Mouse (Mus musculus) hindbrain, postnatal 0 days (tissue): ENCODE data around the gene Il6ra. TPM values are rescaled to one million over a fixed set of nuclear protein-coding genes. Genes with fewer than 3 reads are reported as not detected.

Experiments used
- ATAC-seq: fragments of 200-750 bp; cut with Nextera tagmentation; 2 replicates; pipeline ENCODE4 v1.8.0; 2017; ENCODE audit warnings: mild to moderate bottlenecking, moderate TSS enrichment, moderate library complexity
- DNase-seq: peaks from one replicate; pipeline ENCODE4 v3.0.0-alpha.2; 2015; ENCODE audit warnings: low spot score
- H3K27ac ChIP-seq: fragments of 300-500 bp; sonication (generic); 2 replicates; pipeline ENCODE4 v1.5.1; 2014; ENCODE audit warnings: mild to moderate bottlenecking
- H3K27me3 ChIP-seq: fragments of 300-500 bp; sonication (generic); 2 replicates; pipeline ENCODE4 v1.6.1; 2014; ENCODE audit warnings: low read length, mixed read lengths; ENCODE audit not compliant: insufficient read depth
- H3K36me3 ChIP-seq: fragments of 300-500 bp; sonication (generic); 2 replicates; pipeline ENCODE4 v1.6.1; 2014; ENCODE audit warnings: low read length, mixed read lengths; ENCODE audit not compliant: insufficient read depth
- H3K4me1 ChIP-seq: fragments of 300-500 bp; sonication (generic); 2 replicates; pipeline ENCODE4 v1.6.1; 2014; ENCODE audit warnings: antibody characterized with exemption, low read length, mixed read lengths; ENCODE audit not compliant: insufficient read depth
- H3K4me2 ChIP-seq: fragments of 300-500 bp; sonication (generic); 2 replicates; pipeline ENCODE4 v1.6.1; 2014; ENCODE audit warnings: low read depth, mild to moderate bottlenecking, low read length, moderate library complexity, mixed read lengths
- H3K4me3 ChIP-seq: fragments of 300-500 bp; sonication (generic); 2 replicates; pipeline ENCODE4 v1.5.1; 2014; ENCODE audit warnings: low read length
- H3K9ac ChIP-seq: fragments of 300-500 bp; sonication (generic); replicated peaks from 2 replicates; pipeline ENCODE4 v1.6.1; 2014; ENCODE audit warnings: mild to moderate bottlenecking, low read length, moderate library complexity, mixed read lengths
- H3K9me3 ChIP-seq: fragments of 300-500 bp; sonication (generic); 2 replicates; pipeline ENCODE4 v1.6.1; 2016; ENCODE audit warnings: low read length, mixed read lengths
- CTCF ChIP-seq: IDR thresholded peaks from 2 replicates; pipeline ENCODE4 v1.5.1; 2016; ENCODE audit warnings: antibody characterized with exemption, control low read depth, low read depth
- WGBS: fragments of 180-500 bp; shearing (Covaris S2); extraction: QIAGEN DNeasy Blood & Tissue Kit; methylation state at CpG from one replicate; pipeline ENCODE4 v1.1.7; 2014; 5-methylcytosine and 5-hydroxymethylcytosine counted together
- polyA plus RNA-seq: library from polyadenylated mRNA; unstranded; fragments of >200 nt; fragmentation: Nextera tagmentation; extraction: Ambion mirVana; gene quantifications from 2 replicates; pipeline ENCODE4 v1.2.1, GENCODE M21; 2015
- total RNA-seq: library from RNA; depleted of rRNA; stranded (reverse); fragments of >200 nt; gene quantifications from 2 replicates; pipeline ENCODE4 v1.2.3, GENCODE M21; 2014

The Il6ra gene
- total and polyA plus RNA-seq, 2 experiments from 2014 or later: 1.8 to 2.4 TPM

DNA sequence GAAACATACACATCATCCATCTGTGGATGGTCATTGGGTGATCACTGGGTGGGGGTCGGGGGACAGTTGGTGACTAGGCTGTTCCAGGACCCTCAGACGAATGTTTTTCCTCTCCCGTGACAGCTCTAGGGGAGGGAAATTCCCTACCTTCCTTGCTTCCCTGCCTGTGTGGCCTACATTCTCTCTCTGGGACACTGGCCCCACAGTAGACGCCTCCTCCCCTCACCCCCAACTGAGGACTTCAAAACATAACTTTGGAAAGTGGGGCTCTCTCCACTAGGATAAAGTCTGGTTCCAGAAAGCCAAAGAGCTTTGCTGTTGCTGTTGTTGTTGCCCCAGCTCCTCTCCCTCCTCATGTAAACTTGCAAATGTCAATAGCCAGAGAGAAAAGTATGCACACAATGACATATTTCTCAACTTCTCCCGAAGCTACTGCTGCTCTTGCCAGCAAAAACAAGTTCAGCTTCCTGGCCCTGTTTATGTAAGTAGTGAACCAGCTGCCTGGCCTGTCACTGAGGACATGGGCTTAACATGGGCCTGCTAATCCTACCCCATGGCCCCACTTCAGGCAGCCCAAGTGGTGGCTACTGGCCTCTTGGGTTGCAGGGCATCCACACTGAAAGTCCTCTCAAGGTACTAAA is 14.0 kb downstream of the Il6ra start:
- Histone ChIP-seq H3K27ac (no peak overlapping the region), H3K4me3 (no peak overlapping the region), H3K4me1 (no peaks in the 10 kb centered on the region), H3K36me3 (no peaks in the 10 kb centered on the region), H3K27me3 (no peaks in the 10 kb centered on the region), H3K9me3 (no peaks in the 10 kb centered on the region), H3K9ac (no peak overlapping the region), H3K4me2 (no peak overlapping the region)
- no peak for TF ChIP-seq CTCF
- ATAC-seq: no peak
- WGBS: 76% methylated on average over 5 of the region's 5 CpGs
- DNase-seq: no peak

DNA sequence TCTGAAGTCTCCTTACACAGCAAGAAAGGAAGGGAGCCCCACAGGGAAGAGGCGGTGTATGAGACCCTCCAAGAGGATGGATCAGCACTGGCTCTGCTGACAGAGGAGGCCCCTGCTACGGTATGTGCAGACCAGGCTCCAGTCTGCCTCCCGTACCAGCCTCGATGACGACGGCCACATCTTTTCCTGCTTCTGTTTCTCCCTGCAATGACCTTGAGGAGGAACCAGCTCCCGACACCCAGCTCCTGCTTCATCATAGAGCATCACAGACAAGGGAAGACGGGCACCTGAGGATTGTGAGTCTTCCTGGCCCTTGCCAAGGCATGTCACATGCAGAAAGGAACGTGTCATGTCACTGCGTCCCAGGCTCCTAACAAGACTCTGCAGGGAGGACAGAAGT is 15.0 kb downstream of the Il6ra start:
- Histone ChIP-seq H3K9me3 (no peaks in the 10 kb centered on the region), H3K4me1 (no peaks in the 10 kb centered on the region), H3K36me3 (no peaks in the 10 kb centered on the region), H3K9ac (no peak overlapping the region), H3K27me3 (no peaks in the 10 kb centered on the region), H3K4me2 (no peak overlapping the region), H3K27ac (no peak overlapping the region), H3K4me3 (no peak overlapping the region)
- ATAC-seq: no peak
- no peak for TF ChIP-seq CTCF
- no peak for DNase-seq
- WGBS: 70% methylated on average over 10 of the region's 10 CpGs

DNA sequence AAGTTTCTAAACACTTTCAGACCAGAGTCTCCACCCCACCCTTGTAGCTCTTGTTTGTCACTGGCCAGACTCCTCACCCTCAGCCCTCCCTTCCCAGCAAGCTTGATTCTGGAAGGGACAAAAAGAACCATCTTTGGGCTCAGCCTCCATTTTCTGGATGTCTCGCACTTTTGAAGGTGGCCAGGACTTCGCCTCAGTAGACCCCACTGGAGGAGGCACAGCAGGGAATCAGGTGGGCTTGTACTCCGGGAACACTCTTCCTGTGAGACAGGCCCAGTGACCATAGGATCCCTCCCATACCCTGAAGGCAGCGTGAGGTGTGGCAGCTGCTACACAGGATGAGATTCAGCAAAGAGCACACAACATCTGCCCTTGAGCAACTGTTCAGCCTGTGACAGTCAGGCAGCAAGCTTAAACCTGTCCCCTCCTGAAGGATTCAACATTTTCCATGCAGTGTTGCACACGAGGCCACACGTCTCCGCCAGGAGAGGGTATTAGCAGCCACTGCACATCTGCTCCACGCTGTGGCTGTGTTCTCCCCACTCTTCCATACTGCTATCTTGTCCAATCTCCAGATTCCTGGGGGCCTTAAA is 15.7 kb downstream of the Il6ra start:
- TF ChIP-seq CTCF: no peak
- no peaks in the 10 kb centered on the region for H3K36me3 ChIP-seq
- ATAC-seq (peak; percentile 50; the same call in 1 of the 2 replicates), DNase-seq (peak; percentile 16)
- 63% methylated on average over 8 of the region's 8 CpGs for WGBS
- no peak overlapping the region for H3K27ac ChIP-seq
- no peaks in the 10 kb centered on the region for H3K4me1 ChIP-seq
- no peaks in the 10 kb centered on the region for H3K27me3 ChIP-seq
- H3K4me3 ChIP-seq: no peak overlapping the region
- no peak overlapping the region for H3K4me2 ChIP-seq
- H3K9ac ChIP-seq: no peak overlapping the region
- H3K9me3 ChIP-seq: no peaks in the 10 kb centered on the region

DNA sequence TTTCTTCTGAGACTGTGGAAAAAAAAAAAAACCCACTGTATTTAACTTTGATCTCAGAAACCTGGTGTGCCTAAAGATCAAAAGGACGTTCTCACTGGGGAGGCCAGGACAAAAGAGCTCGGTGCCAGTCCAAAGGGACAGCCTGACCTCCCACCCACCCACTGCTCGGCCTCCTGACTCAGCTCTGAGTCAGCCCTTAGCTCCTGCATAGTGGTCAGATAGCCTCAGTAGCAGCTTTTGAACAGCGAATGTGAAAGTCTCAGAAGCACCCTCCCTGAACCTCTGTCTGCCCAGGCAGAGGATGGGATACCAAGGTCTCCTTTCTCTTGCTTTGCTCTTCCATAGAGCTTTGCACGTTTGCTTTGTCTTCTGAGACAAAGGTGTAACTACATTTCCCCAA is 16.4 kb downstream of the Il6ra start:
- no peaks in the 10 kb centered on the region for H3K9me3 ChIP-seq
- H3K27ac ChIP-seq: no peak overlapping the region
- no peaks in the 10 kb centered on the region for H3K4me1 ChIP-seq
- no peak overlapping the region for H3K4me2 ChIP-seq
- TF ChIP-seq CTCF: no peak
- H3K27me3 ChIP-seq: no peaks in the 10 kb centered on the region
- DNase-seq: no peak
- H3K4me3 ChIP-seq: no peak overlapping the region
- WGBS: 11% methylated on average over 5 of the region's 5 CpGs
- H3K36me3 ChIP-seq: no peaks in the 10 kb centered on the region
- no peak overlapping the region for H3K9ac ChIP-seq
- no peak for ATAC-seq

DNA sequence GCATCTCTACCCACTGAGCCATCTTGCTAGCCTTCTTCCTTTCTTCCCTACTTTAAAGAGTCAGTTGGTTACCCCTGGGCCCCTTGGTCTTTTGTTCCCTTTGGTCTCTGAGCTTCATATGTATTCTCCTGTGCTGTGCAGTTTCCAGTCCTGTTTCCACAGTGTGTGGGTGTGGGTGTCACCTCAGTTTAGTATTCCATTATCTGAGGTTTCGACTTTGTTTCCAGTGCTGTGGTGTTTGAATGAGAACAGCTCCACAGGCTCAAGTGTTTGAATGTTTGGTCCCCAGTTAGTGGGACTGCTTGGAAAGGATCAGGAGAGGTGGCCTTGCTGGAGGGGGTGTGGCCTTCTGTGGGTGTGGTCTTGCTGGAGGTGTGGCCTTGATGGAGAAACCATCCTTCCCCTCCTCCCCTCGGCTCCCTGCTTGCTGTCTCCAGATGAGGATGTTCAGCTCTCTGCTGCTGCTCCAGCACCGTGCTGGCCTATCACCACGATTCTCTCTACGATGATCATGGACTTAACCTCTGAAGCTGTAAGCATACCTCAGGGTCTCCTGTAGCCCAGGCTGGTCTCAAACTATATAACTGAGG is 20.4 kb downstream of the Il6ra start:
- H3K4me2 ChIP-seq: no peak overlapping the region
- H3K27me3 ChIP-seq: no peaks in the 10 kb centered on the region
- no peaks in the 10 kb centered on the region for H3K36me3 ChIP-seq
- no peak overlapping the region for H3K27ac ChIP-seq
- H3K4me1 ChIP-seq: no peaks in the 10 kb centered on the region
- ATAC-seq (no peak), DNase-seq (no peak)
- H3K4me3 ChIP-seq: no peak overlapping the region
- H3K9ac ChIP-seq: no peak overlapping the region
- WGBS: 88% methylated on average over 5 of the region's 5 CpGs
- H3K9me3 ChIP-seq: no peaks in the 10 kb centered on the region
- no peak for TF ChIP-seq CTCF

DNA sequence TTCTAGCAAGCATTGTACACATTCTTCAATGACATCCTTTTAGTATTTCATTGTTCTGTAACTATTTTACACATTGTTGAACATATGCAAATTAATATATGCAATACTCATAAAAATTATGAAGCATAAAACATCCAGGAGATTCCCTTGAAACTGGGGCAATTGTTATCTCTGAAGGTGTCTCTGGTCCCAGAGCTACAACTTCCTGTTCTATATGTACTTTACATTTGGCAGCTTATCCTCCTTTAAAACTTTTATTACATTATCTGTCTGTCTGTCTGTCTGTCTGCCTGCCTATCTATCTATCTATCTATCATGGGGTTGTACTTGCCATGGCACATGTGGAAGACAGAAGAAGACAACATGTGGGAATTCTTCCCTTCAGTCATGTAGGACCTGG is 21.3 kb downstream of the Il6ra start:
- Histone ChIP-seq H3K4me2 (no peak overlapping the region), H3K4me1 (no peaks in the 10 kb centered on the region), H3K27ac (no peak overlapping the region), H3K9ac (no peak overlapping the region), H3K9me3 (no peaks in the 10 kb centered on the region), H3K4me3 (no peak overlapping the region), H3K27me3 (no peaks in the 10 kb centered on the region), H3K36me3 (no peaks in the 10 kb centered on the region)
- DNase-seq: no peak
- TF ChIP-seq CTCF: no peak
- no peak for ATAC-seq

DNA sequence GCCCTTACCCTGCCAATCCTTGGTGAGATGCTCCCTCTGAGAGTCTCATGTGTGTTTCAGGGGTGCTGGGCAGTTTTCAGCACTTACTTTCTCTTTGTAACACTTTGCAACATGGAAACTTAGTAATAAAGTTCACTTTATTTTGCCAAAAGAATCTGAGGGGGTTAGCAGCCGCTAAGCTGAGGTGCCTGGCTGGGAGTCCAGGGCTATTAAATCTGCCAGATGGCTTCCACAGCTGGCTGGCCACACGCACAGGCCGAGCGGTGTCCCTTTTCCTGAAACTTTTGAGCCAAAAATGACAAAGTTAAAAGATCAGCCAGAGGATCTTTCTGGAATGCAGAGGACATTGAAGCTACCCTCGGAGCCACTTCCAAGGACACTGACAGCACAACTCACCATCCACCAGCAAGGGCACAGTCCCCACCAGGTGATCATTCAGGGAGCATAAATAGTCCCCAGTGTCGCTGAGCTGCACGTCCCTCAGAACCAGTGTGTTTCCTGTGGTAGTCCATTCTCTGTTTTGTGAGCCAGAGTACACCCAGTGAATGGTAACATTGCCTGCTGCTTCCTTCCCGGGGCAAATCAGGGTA is 23.1 kb downstream of the Il6ra start:
- DNase-seq (no peak), ATAC-seq (no peak)
- H3K27ac ChIP-seq: no peak overlapping the region
- WGBS: 62% methylated on average over 8 of the region's 8 CpGs
- H3K9ac ChIP-seq: no peak overlapping the region
- no peak overlapping the region for H3K4me2 ChIP-seq
- no peaks in the 10 kb centered on the region for H3K4me1 ChIP-seq
- TF ChIP-seq CTCF: no peak
- no peaks in the 10 kb centered on the region for H3K36me3 ChIP-seq
- no peaks in the 10 kb centered on the region for H3K9me3 ChIP-seq
- no peaks in the 10 kb centered on the region for H3K27me3 ChIP-seq
- H3K4me3 ChIP-seq: no peak overlapping the region
